Mouse (Mus musculus) 3134 (cell line): ENCODE data around the gene Ect2.

Experiments
- DNase-seq: peaks from one replicate; pipeline ENCODE4 v3.0.0-alpha.2; 2011; ENCODE audit warnings: low spot score; ENCODE audit not compliant: insufficient read length; ENCODE audit errors: extremely low read depth

The Ect2 gene

GRCm38 (mm10) chr3:27158910-27159309 is 5.2 kb upstream of the Ect2 start:
- DNase-seq = no peak

GRCm38 (mm10) chr3:27156594-27156949 is 2.9 kb upstream of the Ect2 start:
- no peak for DNase-seq

GRCm38 (mm10) chr3:27155856-27156593 is 2.3 kb upstream of the Ect2 start:
- DNase-seq = no peak

GRCm38 (mm10) chr3:27155051-27155855 is 1.6 kb upstream of the Ect2 start:
- DNase-seq = peak; percentile 75

- DNase-seq = no peak
These were observed 602 bp upstream of the Ect2 start for GRCm38 (mm10) chr3:27154280-27154679.

- peak; percentile 92 for DNase-seq
These were observed 447 bp downstream of the Ect2 start for GRCm38 (mm10) chr3:27153191-27153671.

GRCm38 (mm10) chr3:27145733-27146132 is 7.9 kb downstream of the Ect2 start:
- no peak for DNase-seq

GRCm38 (mm10) chr3:27143570-27143969 is 10.1 kb downstream of the Ect2 start:
- no peak for DNase-seq

- no peak for DNase-seq
These were observed 13.6 kb downstream of the Ect2 start for GRCm38 (mm10) chr3:27140101-27140500.

- no peak for DNase-seq
These were observed 31.7 kb downstream of the Ect2 start for GRCm38 (mm10) chr3:27121864-27122450.

GRCm38 (mm10) chr3:27120932-27121331 is 32.7 kb downstream of the Ect2 start:
- DNase-seq = no peak

GRCm38 (mm10) chr3:27118227-27118626 is 35.5 kb downstream of the Ect2 start:
- DNase-seq = no peak

GRCm38 (mm10) chr3:27110860-27111259 is 42.8 kb downstream of the Ect2 start:
- no peak for DNase-seq

- DNase-seq = no peak
These were observed 44.6 kb downstream of the Ect2 start for GRCm38 (mm10) chr3:27109109-27109508.

GRCm38 (mm10) chr3:27107142-27107541 is 46.5 kb downstream of the Ect2 start:
- DNase-seq = no peak

- DNase-seq = no peak
These were observed 50.7 kb downstream of the Ect2 start for GRCm38 (mm10) chr3:27102965-27103364.

- DNase-seq = no peak
These were observed 55.0 kb downstream of the Ect2 start for GRCm38 (mm10) chr3:27098633-27099032.

GRCm38 (mm10) chr3:27086221-27086620 is 67.5 kb downstream of the Ect2 start:
- DNase-seq = no peak

- no peak for DNase-seq
These were observed 72.2 kb downstream of the Ect2 start for GRCm38 (mm10) chr3:27081229-27082060.

GRCm38 (mm10) chr3:27080061-27080770 is 73.5 kb downstream of the Ect2 start:
- no peak for DNase-seq
